Mouse (Mus musculus): ENCODE data around the gene Gria4. TPM values are rescaled to one million over a fixed set of nuclear protein-coding genes. Genes with fewer than 3 reads are reported as not detected.
"Not testable (repeated sequence)": the region's sequence is repeated elsewhere in the genome, so short reads cannot be mapped to it uniquely, and the experiment has no call there.

The Gria4 gene
- total RNA-seq, 4 experiments from 2014 or later: 51.7 to 63.4 (median 57.9) TPM

DNA sequence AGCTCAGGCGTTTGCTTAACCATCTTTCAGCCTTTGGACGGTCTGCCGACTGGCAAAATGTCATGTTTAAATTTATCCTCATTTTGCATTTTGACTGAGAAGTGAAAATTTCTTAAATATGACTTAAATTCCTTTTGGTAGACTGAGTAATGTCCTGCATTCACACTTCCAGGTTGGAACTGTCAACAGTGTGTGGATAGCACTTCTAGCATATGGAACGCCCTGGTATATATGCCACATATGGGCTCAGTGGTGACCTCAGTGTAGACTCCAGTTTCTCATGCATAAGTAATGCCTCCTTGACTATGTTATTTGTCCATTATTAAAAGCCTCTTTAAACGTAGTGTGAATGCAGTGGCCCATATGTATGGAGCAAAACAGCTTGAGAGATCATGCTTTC lies 222.4 kb downstream of the Gria4 start:
- DNase-seq (ENCODE audit: low spot score in 2 of 2): no peak

DNA sequence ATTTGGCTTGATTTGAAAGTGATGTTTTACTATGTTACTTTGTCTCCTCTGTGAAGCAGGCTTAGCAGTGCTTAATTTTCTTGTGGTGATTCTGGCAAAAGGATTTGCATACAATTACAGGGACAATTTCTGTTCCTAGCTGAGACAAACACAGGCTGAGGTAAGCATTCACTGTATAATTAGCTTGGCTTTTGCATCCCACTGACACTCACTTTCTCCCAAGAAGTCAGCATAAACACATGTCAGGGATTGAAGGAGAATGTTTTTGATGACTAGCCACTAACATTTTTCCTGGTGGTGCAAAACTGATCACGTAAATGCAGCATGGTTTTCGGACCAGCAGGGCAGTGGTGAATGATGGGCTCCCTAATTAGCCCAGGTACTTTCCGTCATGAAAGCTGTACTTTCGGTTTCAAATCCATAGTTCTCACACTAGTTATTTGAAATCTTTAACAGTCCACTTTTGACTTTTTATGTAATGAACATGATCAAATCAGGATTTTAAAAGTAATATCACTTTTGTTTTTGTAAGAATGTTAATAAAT lies 240.5 kb downstream of the Gria4 start:
- no peak for DNase-seq (ENCODE audit: low spot score in 2 of 2)

GRCm38 (mm10) chr9:4539218-4539617 lies 256.8 kb downstream of the Gria4 start:
- DNase-seq (ENCODE audit: low spot score in 2 of 2): no peak

DNA sequence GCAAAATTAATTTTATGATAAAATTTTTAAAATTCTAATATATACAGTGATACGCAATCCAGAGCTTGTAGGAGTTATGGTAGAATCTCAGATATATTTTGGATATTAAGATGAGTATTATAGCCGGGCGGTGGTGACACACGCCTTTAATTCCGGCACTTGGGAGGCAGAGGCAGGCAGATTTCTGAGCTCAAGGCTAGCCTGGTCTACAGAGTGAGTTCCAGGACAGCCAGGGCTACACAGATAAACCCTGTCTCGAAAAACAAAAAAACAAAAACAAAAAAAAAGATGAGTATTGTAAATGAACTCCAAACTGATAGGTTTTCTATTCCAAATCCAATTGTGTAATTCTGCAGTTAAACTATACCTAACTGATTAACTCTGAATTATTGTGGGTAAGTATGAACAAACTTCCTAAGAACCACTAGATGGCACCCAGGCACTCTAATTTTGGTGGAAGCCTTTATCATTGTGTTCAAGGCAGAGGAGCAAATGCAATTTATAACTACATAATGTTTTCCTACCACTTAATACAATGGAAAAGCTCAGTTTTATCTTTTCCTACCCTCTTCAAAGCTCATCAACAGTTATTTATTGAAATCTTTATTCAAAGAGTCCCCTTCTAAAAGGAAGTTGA lies 259.4 kb downstream of the Gria4 start:
- DNase-seq (ENCODE audit: low spot score in 2 of 2): no peak

DNA sequence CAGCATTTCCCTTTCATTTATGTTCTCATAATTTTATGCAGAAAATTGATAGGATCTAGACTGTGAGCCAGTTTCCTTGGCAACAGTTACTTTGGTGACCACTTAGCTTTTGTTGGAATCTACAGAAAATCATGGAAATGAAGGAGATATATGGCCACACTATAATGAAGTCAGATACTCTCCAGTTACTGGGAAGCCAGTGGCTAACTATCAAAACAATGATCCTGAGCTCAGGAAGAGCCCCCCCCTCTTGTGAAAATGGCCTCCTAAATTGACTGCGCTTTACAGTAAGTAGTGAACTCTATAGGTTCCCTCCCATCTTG lies 281.5 kb downstream of the Gria4 start:
- DNase-seq (ENCODE audit: low spot score in 2 of 2): no peak

- no peak for DNase-seq (ENCODE audit: low spot score in 2 of 2)
These were observed 282.1 kb downstream of the Gria4 start for GRCm38 (mm10) chr9:4513796-4514562.

- DNase-seq (ENCODE audit: low spot score in 2 of 2): no peak
These were observed 289.9 kb downstream of the Gria4 start for GRCm38 (mm10) chr9:4506086-4506485.

- DNase-seq (ENCODE audit: low spot score in 2 of 2): no peak
These were observed 290.9 kb downstream of the Gria4 start for GRCm38 (mm10) chr9:4505087-4505486.

- no peak for DNase-seq (ENCODE audit: low spot score in 2 of 2)
These were observed 309.6 kb downstream of the Gria4 start for GRCm38 (mm10) chr9:4486428-4486827.

GRCm38 (mm10) chr9:4484502-4484901 lies 311.5 kb downstream of the Gria4 start:
- DNase-seq (ENCODE audit: low spot score in 2 of 2): no peak

GRCm38 (mm10) chr9:4470791-4471190 lies 325.2 kb downstream of the Gria4 start:
- DNase-seq (ENCODE audit: low spot score in 2 of 2): no peak

GRCm38 (mm10) chr9:4459456-4460070 lies 336.5 kb downstream of the Gria4 start:
- no peak for DNase-seq (ENCODE audit: low spot score in 2 of 2)

DNA sequence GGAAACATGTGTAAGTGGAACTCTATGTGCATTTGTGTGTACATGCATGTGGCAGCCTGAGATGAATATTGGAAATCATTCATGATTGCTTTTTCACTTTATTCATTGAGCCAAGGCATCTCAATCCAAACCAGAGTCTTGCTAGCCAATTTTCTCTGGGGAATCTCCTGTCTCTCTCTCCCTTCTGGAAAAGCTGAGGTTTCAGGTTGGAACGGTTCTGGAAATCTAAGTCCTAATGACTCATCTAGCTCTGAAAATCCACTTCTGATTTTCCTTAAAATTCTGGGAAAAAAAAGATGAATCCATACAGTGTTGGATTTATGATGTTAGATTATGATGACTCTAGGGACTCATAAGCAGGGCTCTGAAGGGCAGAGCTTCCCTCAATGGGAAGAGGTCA lies 337.8 kb downstream of the Gria4 start:
- DNase-seq (ENCODE audit: low spot score in 2 of 2): no peak

GRCm38 (mm10) chr9:4457644-4458043 lies 338.4 kb downstream of the Gria4 start:
- DNase-seq (ENCODE audit: low spot score in 2 of 2): no peak

- no peak for DNase-seq (ENCODE audit: low spot score in 2 of 2)
These were observed 353.1 kb downstream of the Gria4 start for GRCm38 (mm10) chr9:4442908-4443307.

DNA sequence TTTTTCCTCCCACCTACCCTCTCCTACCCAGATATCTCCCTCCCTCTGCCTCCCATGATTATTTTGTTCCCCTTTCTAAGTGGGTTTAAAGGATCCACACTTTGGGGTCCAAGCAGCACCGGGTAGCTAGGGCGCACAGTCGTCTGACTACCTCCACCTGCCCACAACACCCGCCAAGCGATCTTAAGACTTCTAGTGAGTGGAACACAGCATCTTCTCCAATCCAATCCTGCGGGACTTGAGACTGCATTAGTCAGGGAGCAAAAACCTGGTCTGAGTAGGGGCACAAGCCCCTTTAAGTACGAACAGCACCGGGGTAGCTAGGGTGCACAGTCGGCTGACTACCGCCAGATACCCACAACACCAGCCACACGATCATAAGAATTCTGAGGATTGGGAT lies 395.2 kb downstream of the Gria4 start:
- not testable (repeated sequence) for DNase-seq (ENCODE audit: low spot score in 2 of 2)

DNA sequence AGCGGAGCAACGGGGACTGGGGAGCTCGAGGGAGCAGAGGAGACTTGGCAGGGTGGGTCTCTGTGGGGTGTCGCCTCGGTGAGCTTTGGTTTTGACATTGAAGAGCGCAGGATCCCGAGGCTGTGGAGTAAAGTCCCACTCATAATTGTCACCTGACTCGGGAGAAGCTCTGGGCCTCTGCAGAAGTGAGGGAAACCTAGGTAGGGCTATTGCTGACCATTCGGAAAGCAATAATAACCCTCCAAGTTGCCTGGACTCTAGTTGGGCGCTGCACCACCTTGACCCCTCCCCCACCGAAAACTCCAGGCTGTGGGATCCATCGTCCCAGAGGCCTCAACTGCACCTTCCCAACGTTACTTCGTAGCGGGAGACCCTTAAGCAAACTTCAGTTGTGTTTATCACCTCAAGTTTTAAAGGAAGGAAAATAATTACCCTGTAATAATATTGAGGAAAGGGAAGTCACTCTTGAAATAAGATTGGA lies 419.4 kb downstream of the Gria4 start:
- DNase-seq (ENCODE audit: low spot score in 2 of 2): no peak

DNA sequence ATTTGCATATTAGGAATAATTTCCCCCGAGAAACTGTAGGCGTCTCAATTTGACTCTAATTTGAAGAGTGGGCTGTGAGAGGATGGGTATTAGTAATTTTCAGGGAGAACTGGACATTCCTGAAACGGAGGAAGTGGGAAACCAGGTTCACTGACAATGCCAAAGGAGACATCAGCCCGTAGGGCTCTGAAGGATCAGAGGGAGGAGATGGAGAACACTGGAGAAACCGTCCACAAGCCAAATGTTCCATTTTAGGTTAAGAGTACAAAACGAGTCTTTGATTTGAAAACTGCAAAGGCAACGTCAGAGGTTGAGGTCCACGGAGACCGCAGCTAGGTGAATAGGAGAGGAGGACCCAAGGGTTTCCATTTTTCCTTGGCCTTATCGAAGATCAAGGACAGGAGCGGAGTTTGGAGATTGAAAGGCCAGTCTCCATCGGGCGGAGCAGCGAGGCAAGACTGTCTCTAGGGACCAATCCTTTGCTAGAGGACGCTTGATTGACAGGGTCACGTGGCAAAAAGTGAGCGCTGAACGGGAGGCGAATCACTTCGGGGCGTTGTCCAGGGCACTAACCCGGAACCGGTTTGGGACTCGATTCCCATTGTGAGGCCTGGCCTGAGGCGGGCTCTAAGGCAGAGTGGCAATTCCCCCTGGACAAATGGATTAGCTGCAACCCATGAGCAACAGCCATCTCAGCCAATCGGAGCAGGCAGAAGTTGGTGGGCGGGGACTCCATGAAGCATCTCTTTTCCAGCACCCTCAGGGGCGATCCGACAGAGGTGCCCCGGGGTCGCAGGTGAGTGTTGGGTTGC lies 420.0 kb downstream of the Gria4 start, which contains the start of gene Msantd4:
Gene Msantd4 (plus strand): TSS at position 735 of the 812 bp plus-strand sequence.
- DNase-seq (ENCODE audit: low spot score in 2 of 2): peak; percentile 99 to 100

Data from layer of hippocampus, adult 8-10 months (tissue).